Mouse (Mus musculus) ES-E14 (cell line): ENCODE data around the gene Fosb. TPM values are rescaled to one million over a fixed set of nuclear protein-coding genes. Genes with fewer than 3 reads are reported as not detected.

Experiments used
- DNase-seq: peaks from one replicate; pipeline ENCODE4 v3.0.0-alpha.2; 2013; ENCODE audit warnings: low read depth, low spot score
- H3K27ac ChIP-seq: 2 replicates; pipeline ENCODE4 v1.5.1; 2012; ENCODE audit warnings: low read depth, mild to moderate bottlenecking, low read length, moderate library complexity, mixed read lengths; ENCODE audit not compliant: poor library complexity, insufficient read depth, severe bottlenecking
- H3K36me3 ChIP-seq: 2 replicates; pipeline ENCODE4 v1.6.1; 2012; ENCODE audit warnings: mild to moderate bottlenecking, low read length, moderate library complexity, mixed read lengths; ENCODE audit not compliant: control insufficient read depth, poor library complexity, insufficient read depth, severe bottlenecking
- H3K4me1 ChIP-seq, 2 experiments: fragments of 150-350 bp in 1 of 2; sonication (generic) in 1 of 2; 2 replicates each; pipeline ENCODE4 v1.6.1; 2012; ENCODE audit warnings: low read length in 2 of 2, mild to moderate bottlenecking in 1 of 2, mixed read lengths in 1 of 2; ENCODE audit not compliant: control insufficient read depth in 2 of 2, insufficient read depth in 2 of 2, poor library complexity in 1 of 2
- H3K4me3 ChIP-seq, 2 experiments: fragments of 150-350 bp in 1 of 2; sonication (generic) in 1 of 2; 2 replicates each; pipeline ENCODE4 v1.5.1; 2012; ENCODE audit warnings: low read length in 2 of 2, low read depth in 1 of 2, mild to moderate bottlenecking in 1 of 2, mixed read lengths in 1 of 2; ENCODE audit not compliant: insufficient read depth in 1 of 2, poor library complexity in 1 of 2, severe bottlenecking in 1 of 2
- H3K9ac ChIP-seq: 2 replicates; pipeline ENCODE4 v1.6.1; 2012; ENCODE audit warnings: low read depth, mild to moderate bottlenecking, low read length, mixed read lengths; ENCODE audit not compliant: poor library complexity, insufficient read depth, severe bottlenecking
- H3K9me3 ChIP-seq: fragments of 150-350 bp; sonication (generic); 2 replicates; pipeline ENCODE4 v1.6.1; 2012; ENCODE audit warnings: low read depth, mild to moderate bottlenecking, low read length; ENCODE audit not compliant: control insufficient read depth, insufficient read depth
- CHD2 ChIP-seq: IDR thresholded peaks from 2 replicates; pipeline ENCODE4 v1.6.1; 2014; ENCODE audit warnings: mild to moderate bottlenecking, low read depth, low read length, inconsistent platforms
- HCFC1 ChIP-seq: IDR thresholded peaks from 2 replicates; pipeline ENCODE4 v1.6.1; 2012; ENCODE audit warnings: low read length, inconsistent platforms, borderline replicate concordance; ENCODE audit not compliant: insufficient read depth
- MAFK ChIP-seq: IDR thresholded peaks from 2 replicates; pipeline ENCODE4 v1.6.1; 2014; ENCODE audit warnings: mild to moderate bottlenecking, low read depth, low read length, inconsistent platforms; ENCODE audit not compliant: insufficient read depth
- ZC3H11A ChIP-seq: IDR thresholded peaks from 2 replicates; pipeline ENCODE4 v1.6.1; 2012; ENCODE audit warnings: low read depth, mild to moderate bottlenecking, inconsistent platforms, low read length, borderline replicate concordance
- ZNF384 ChIP-seq: IDR thresholded peaks from 2 replicates; pipeline ENCODE4 v1.6.1; 2012; ENCODE audit warnings: low read depth, low read length, inconsistent platforms
- in situ Hi-C, 2 experiments: fragments of 600-800 bp; cut with MboI; formaldehyde crosslinking; loops; one replicate each; pipeline ENCODE4 v1.15.1; 2025; ENCODE audit warnings: low sequenced_read_pairs in 2 of 2, inconsistent platforms in 1 of 2; ENCODE audit not compliant: unreplicated experiment in 2 of 2
- total RNA-seq: library from RNA; depleted of rRNA; stranded (reverse); fragments of 300-350 nt; gene quantifications from 2 replicates; pipeline ENCODE4 v1.2.3, GENCODE M21; 2012; rRNA removed

Gene Fosb
- 5.8 and 6.3 TPM in 2 replicates for total RNA-seq

GRCm38 (mm10) chr7:19309884-19310641 lies at the start of gene Fosb:
Fosb (minus strand) TSS chr7:19310051.
- no peaks in the 10 kb centered on the region for H3K36me3 ChIP-seq
- in situ Hi-C loops: no loop called here
- H3K4me3 ChIP-seq: peak within 1 kb of the TSS; percentile 71 to 77
- peak within 1 kb of the TSS; percentile 79 for H3K9ac ChIP-seq
- peaks cover 0 to 4% of the 10 kb centered on the region in 2 experiments; a peak in 1 of 4 replicates for H3K4me1 ChIP-seq
- DNase-seq: peak; percentile 88
- no peaks in the 10 kb centered on the region for H3K9me3 ChIP-seq
- H3K27ac ChIP-seq: peak within 1 kb of the TSS; percentile 61; the same call in 1 of the 2 replicates
- TF ChIP-seq MAFK (no peak), CHD2 (no peak), HCFC1 (no peak), ZNF384 (no peak), ZC3H11A (no peak)

GRCm38 (mm10) chr7:19359299-19359891 lies 49.5 kb upstream of the Fosb start, which contains the start of the genes Cd3eap and Ppp1r13l:
Cd3eap (minus strand) TSS chr7:19359483.
Ppp1r13l (plus strand) TSS chr7:19359749.
- TF ChIP-seq ZC3H11A (no peak), MAFK (no peak), ZNF384 (no peak), HCFC1 (0 out of 2 replicates have a peak, but pooled peaks have one; percentile 13), CHD2 (no peak)
- DNase-seq: no peak
- peaks cover 2 to 21% of the 10 kb centered on the region in 2 experiments; a peak in 3 of 4 replicates for H3K4me1 ChIP-seq
- in situ Hi-C loops: no loop called here
- no peaks in the 10 kb centered on the region for H3K9me3 ChIP-seq
- peaks cover 24% of the 10 kb centered on the region for H3K36me3 ChIP-seq
- peak within 1 kb of the TSS; percentile 80 to 95 for H3K4me3 ChIP-seq
- peak within 1 kb of the TSS; percentile 85 for H3K9ac ChIP-seq
- peak within 1 kb of the TSS; percentile 41 for H3K27ac ChIP-seq

GRCm38 (mm10) chr7:19358634-19359033 lies 48.8 kb upstream of the Fosb start:
- TF ChIP-seq MAFK: no peak
- TF ChIP-seq HCFC1: no peak
- Histone ChIP-seq H3K36me3 (peaks cover 28% of the 10 kb centered on the region), H3K4me1 (peaks cover 2 to 20% of the 10 kb centered on the region in 2 experiments; a peak in 3 of 4 replicates), H3K9me3 (no peaks in the 10 kb centered on the region), H3K27ac (no peak overlapping the region), H3K4me3 (peak overlapping the region; percentile 80 to 95), H3K9ac (peak overlapping the region; percentile 85)
- no peak for DNase-seq
- in situ Hi-C loops: no loop called here

GRCm38 (mm10) chr7:19357381-19358375 lies 47.8 kb upstream of the Fosb start:
- no peak overlapping the region for H3K27ac ChIP-seq
- peaks cover 0 to 15% of the 10 kb centered on the region in 2 experiments; a peak in 2 of 4 replicates for H3K4me1 ChIP-seq
- peaks cover 29% of the 10 kb centered on the region for H3K36me3 ChIP-seq
- in situ Hi-C loops: no loop called here
- H3K9ac ChIP-seq: peak overlapping the region; percentile 85
- peak overlapping the region; percentile 80 to 95; a peak in 3 of 4 replicates for H3K4me3 ChIP-seq
- no peaks in the 10 kb centered on the region for H3K9me3 ChIP-seq
- no peak for DNase-seq
- TF ChIP-seq ZC3H11A (no peak), ZNF384 (no peak), MAFK (no peak), HCFC1 (no peak), CHD2 (no peak)
